Mouse (Mus musculus) lung, postnatal 0 days (tissue): ENCODE measurements at regions not wholly inside any gene's neighbourhood (a gene's known extent, or its start where the extent isn't known, plus 50 kb on each side); places are given as distances from the start of the nearest gene placed in this dataset.

Source experiments
- CTCF ChIP-seq: IDR thresholded peaks from 2 replicates; pipeline ENCODE4 v1.5.1; 2016; ENCODE audit warnings: antibody characterized with exemption, mild to moderate bottlenecking
- EP300 ChIP-seq: IDR thresholded peaks from 2 replicates; pipeline ENCODE4 v1.6.1; 2016; ENCODE audit warnings: antibody characterized with exemption, mild to moderate bottlenecking, control low read depth

DNA sequence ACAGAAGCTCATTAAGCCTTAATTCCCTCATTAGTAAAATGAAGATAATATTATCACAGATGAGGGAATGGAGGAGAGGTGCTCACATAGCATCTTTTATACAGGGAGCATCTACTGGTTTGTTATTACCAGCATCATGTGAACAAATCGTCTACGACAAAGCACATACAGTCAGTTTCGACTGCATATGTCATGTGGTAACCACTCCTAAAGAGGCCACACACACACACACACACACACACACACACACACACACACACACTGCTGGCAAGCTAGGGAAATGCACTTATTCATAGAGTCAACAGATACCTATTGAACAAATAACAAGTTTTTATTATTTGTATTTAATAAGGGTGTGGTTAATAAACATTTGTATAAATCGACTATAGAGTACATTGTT is 129.0 kb upstream of the Arid2 start:
- TF ChIP-seq EP300 = no peak
- no peak for TF ChIP-seq CTCF
